Mouse (Mus musculus): ENCODE results near the gene Ttc19. TPM values are rescaled to one million over a fixed set of nuclear protein-coding genes. Genes with fewer than 3 reads are reported as not detected.

The Ttc19 gene
- total RNA-seq (2014; fragmentation: Nextera tagmentation), result 15.7 and 15.8 TPM in 2 replicates
- total RNA-seq (2017), result 15.8 and 16.5 TPM in 2 replicates

GRCm38 (mm10) chr11:62280675-62281600, at the start of gene Ttc19, which contains the start of gene Zswim7:
TSS of gene Ttc19 (plus strand) at chr11:62281473.
TSS of gene Zswim7 (minus strand) at chr11:62281375.
- peak; percentile 66 for ATAC-seq (replicated peaks; ENCODE audit: poor library complexity, severe bottlenecking)

- peak; percentile 71 for ATAC-seq (replicated peaks; ENCODE audit: poor library complexity, severe bottlenecking)
Measured at GRCm38 (mm10) chr11:62240631-62241261, 40.5 kb upstream of the Ttc19 start.

- ATAC-seq (replicated peaks; ENCODE audit: poor library complexity, severe bottlenecking), result no peak
Measured at GRCm38 (mm10) chr11:62243871-62244270, 37.4 kb upstream of the Ttc19 start.

- no peak for ATAC-seq (replicated peaks; ENCODE audit: poor library complexity, severe bottlenecking)
Measured at GRCm38 (mm10) chr11:62244471-62244870, 36.8 kb upstream of the Ttc19 start.

- ATAC-seq (replicated peaks; ENCODE audit: poor library complexity, severe bottlenecking), result no peak
Measured at GRCm38 (mm10) chr11:62247759-62248400, 33.4 kb upstream of the Ttc19 start.

- peak; percentile 38 for ATAC-seq (replicated peaks; ENCODE audit: poor library complexity, severe bottlenecking)
Measured at GRCm38 (mm10) chr11:62248401-62249244, 32.6 kb upstream of the Ttc19 start, which contains the start of gene Adora2b. TSS of gene Adora2b (plus strand) at chr11:62248984.

- ATAC-seq (replicated peaks; ENCODE audit: poor library complexity, severe bottlenecking), result no peak
Measured at GRCm38 (mm10) chr11:62249266-62250037, 31.8 kb upstream of the Ttc19 start.

GRCm38 (mm10) chr11:62251047-62251446, 30.2 kb upstream of the Ttc19 start:
- peak; percentile 74 for ATAC-seq (replicated peaks; ENCODE audit: poor library complexity, severe bottlenecking)

GRCm38 (mm10) chr11:62253380-62253779, 27.9 kb upstream of the Ttc19 start:
- ATAC-seq (replicated peaks; ENCODE audit: poor library complexity, severe bottlenecking), result no peak

- no peak for ATAC-seq (replicated peaks; ENCODE audit: poor library complexity, severe bottlenecking)
Measured at GRCm38 (mm10) chr11:62259214-62259613, 22.1 kb upstream of the Ttc19 start.

GRCm38 (mm10) chr11:62263599-62263998, 17.7 kb upstream of the Ttc19 start:
- ATAC-seq (replicated peaks; ENCODE audit: poor library complexity, severe bottlenecking), result no peak

GRCm38 (mm10) chr11:62264018-62264417, 17.3 kb upstream of the Ttc19 start:
- ATAC-seq (replicated peaks; ENCODE audit: poor library complexity, severe bottlenecking), result no peak

- no peak for ATAC-seq (replicated peaks; ENCODE audit: poor library complexity, severe bottlenecking)
Measured at GRCm38 (mm10) chr11:62265642-62266041, 15.6 kb upstream of the Ttc19 start.

- ATAC-seq (replicated peaks; ENCODE audit: poor library complexity, severe bottlenecking), result no peak
Measured at GRCm38 (mm10) chr11:62266466-62267214, 14.6 kb upstream of the Ttc19 start.

GRCm38 (mm10) chr11:62268381-62268780, 12.9 kb upstream of the Ttc19 start:
- ATAC-seq (replicated peaks; ENCODE audit: poor library complexity, severe bottlenecking), result no peak

GRCm38 (mm10) chr11:62269097-62269496, 12.2 kb upstream of the Ttc19 start:
- no peak for ATAC-seq (replicated peaks; ENCODE audit: poor library complexity, severe bottlenecking)

GRCm38 (mm10) chr11:62270851-62271250, 10.4 kb upstream of the Ttc19 start:
- no peak for ATAC-seq (replicated peaks; ENCODE audit: poor library complexity, severe bottlenecking)

GRCm38 (mm10) chr11:62277086-62277485, 4.2 kb upstream of the Ttc19 start:
- ATAC-seq (replicated peaks; ENCODE audit: poor library complexity, severe bottlenecking), result no peak

All from granulocyte monocyte progenitor cell, adult 5-6 weeks (primary cell).